Mouse (Mus musculus): ENCODE data around the gene Pik3ca. TPM values are rescaled to one million over a fixed set of nuclear protein-coding genes. Genes with fewer than 3 reads are reported as not detected.

Gene Pik3ca
- polyA plus RNA-seq (2014; fragmentation: Nextera tagmentation; extraction: Ambion mirVana), result 14.2 and 16.1 TPM in 2 replicates

DNA sequence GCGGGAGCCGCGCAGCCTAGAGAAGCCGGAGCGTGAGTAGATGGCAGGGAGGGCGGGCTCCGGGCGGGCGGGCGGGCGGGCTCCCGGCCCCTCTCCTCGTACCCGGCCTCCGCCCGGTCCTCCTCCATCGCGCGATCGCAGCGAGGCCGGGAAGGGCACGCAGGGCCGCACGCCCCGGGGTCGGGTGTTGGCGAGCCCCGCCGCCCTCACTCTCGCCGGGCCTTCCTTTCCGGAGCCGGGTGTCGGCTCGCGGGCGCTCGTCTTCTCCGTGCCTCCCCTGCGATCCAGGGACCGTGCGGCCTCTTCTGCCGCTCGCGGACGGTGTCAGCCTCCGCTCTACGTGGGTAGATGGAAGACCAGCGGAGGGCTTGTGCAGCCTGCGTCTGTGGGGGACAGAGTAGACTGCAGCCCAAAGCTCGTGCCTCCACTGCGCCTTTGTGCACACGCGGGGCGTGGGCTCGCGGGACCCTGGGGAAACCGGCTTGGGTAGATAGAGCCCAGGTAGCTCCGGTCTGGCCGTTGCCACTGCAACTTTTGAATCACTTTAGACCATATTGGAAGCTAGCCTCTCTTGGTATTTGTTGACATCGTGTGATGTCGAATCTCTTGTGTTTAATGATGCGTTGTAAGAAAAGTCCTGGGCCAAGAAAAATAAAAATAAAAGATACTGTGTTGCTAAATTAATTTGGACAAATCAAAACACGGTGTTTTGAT is at the start of gene Pik3ca:
Pik3ca (plus strand) TSS at position 211 of the 714 bp plus-strand sequence.
- Histone ChIP-seq H3K4me2 (ENCODE audit: low read depth, low read length, severe bottlenecking) (peak within 1 kb of the TSS; percentile 70), H3K4me3 (ENCODE audit: low read depth, low read length) (peak within 1 kb of the TSS; percentile 93), H3K9me3 (ENCODE audit: control insufficient read depth, low read length) (no peaks in the 10 kb centered on the region), H3K36me3 (ENCODE audit: control insufficient read depth, insufficient read depth, low read length) (no peaks in the 10 kb centered on the region), H3K27ac (ENCODE audit: low read depth, low read length) (peak within 1 kb of the TSS; percentile 94), H3K4me1 (replicated peaks; ENCODE audit: control insufficient read depth, insufficient read depth, low read length) (peaks cover 5% of the 10 kb centered on the region; the same call in 1 of the 2 replicates), H3K27me3 (ENCODE audit: control insufficient read depth, insufficient read depth, low read length) (no peaks in the 10 kb centered on the region), H3K9ac (ENCODE audit: low read length) (peak within 1 kb of the TSS; percentile 90)
- DNase-seq (ENCODE audit: low spot score) (peak; percentile 84), ATAC-seq (replicated peaks; ENCODE audit: low FRiP score) (peak; percentile 69)
- WGBS, result under 1% methylated on average over 39 of the region's 65 CpGs

GRCm38 (mm10) chr3:32347881-32348280 is 49.6 kb upstream of the Pik3ca start:
- WGBS, result 93% methylated on average over 6 of the region's 6 CpGs
- no peak overlapping the region for H3K9ac ChIP-seq (ENCODE audit: low read length)
- H3K9me3 ChIP-seq (ENCODE audit: control insufficient read depth, low read length), result no peaks in the 10 kb centered on the region
- H3K27ac ChIP-seq (ENCODE audit: low read depth, low read length), result no peak overlapping the region
- H3K4me1 ChIP-seq (replicated peaks; ENCODE audit: control insufficient read depth, insufficient read depth, low read length), result no peaks in the 10 kb centered on the region
- H3K27me3 ChIP-seq (ENCODE audit: control insufficient read depth, insufficient read depth, low read length), result no peaks in the 10 kb centered on the region
- no peak overlapping the region for H3K4me2 ChIP-seq (ENCODE audit: low read depth, low read length, severe bottlenecking)
- ATAC-seq (replicated peaks; ENCODE audit: low FRiP score) (no peak), DNase-seq (ENCODE audit: low spot score) (no peak)
- H3K4me3 ChIP-seq (ENCODE audit: low read depth, low read length), result no peak overlapping the region
- H3K36me3 ChIP-seq (ENCODE audit: control insufficient read depth, insufficient read depth, low read length), result no peaks in the 10 kb centered on the region

GRCm38 (mm10) chr3:32361221-32361620 is 36.2 kb upstream of the Pik3ca start:
- DNase-seq (ENCODE audit: low spot score), result peak; percentile 5
- no peak overlapping the region for H3K27ac ChIP-seq (ENCODE audit: low read depth, low read length)
- no peak for ATAC-seq (replicated peaks; ENCODE audit: low FRiP score)
- no peak overlapping the region for H3K4me3 ChIP-seq (ENCODE audit: low read depth, low read length)
- no peaks in the 10 kb centered on the region for H3K27me3 ChIP-seq (ENCODE audit: control insufficient read depth, insufficient read depth, low read length)
- H3K4me2 ChIP-seq (ENCODE audit: low read depth, low read length, severe bottlenecking), result no peak overlapping the region
- no peaks in the 10 kb centered on the region for H3K9me3 ChIP-seq (ENCODE audit: control insufficient read depth, low read length)
- 0 out of 2 replicates have a peak, but pooled peaks cover 3% of the 10 kb centered on the region for H3K4me1 ChIP-seq (replicated peaks; ENCODE audit: control insufficient read depth, insufficient read depth, low read length)
- no peak overlapping the region for H3K9ac ChIP-seq (ENCODE audit: low read length)
- H3K36me3 ChIP-seq (ENCODE audit: control insufficient read depth, insufficient read depth, low read length), result no peaks in the 10 kb centered on the region
- 63% methylated on average over 6 of the region's 6 CpGs for WGBS

DNA sequence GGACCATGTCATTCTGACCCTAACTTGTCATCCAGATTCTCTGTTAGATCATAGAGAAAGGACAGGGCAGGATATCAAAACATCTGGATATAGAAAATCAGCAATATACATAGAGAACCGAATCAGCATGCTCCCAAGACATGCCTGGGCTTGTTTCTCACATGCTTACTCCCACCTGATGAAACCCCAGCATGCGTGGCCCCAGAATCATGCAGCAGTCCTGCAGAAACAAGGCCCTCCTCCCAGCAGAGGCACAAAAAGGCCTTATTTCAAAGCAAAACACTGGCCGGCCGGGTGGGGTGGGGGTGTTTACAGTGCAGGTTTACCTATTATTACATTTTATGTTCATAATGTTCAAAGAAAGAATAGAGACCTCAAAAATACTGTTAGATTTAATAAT is 33.3 kb upstream of the Pik3ca start:
- DNase-seq (ENCODE audit: low spot score) (no peak), ATAC-seq (replicated peaks; ENCODE audit: low FRiP score) (no peak)
- WGBS, result 43% methylated on average over 4 of the region's 4 CpGs
- H3K4me1 ChIP-seq (replicated peaks; ENCODE audit: control insufficient read depth, insufficient read depth, low read length), result 0 out of 2 replicates have a peak, but pooled peaks cover 5% of the 10 kb centered on the region
- peak overlapping the region; percentile 6; the same call in 1 of the 2 replicates for H3K9ac ChIP-seq (ENCODE audit: low read length)
- H3K9me3 ChIP-seq (ENCODE audit: control insufficient read depth, low read length), result no peaks in the 10 kb centered on the region
- peak overlapping the region; percentile 89; the same call in 1 of the 2 replicates for H3K4me3 ChIP-seq (ENCODE audit: low read depth, low read length)
- H3K27me3 ChIP-seq (ENCODE audit: control insufficient read depth, insufficient read depth, low read length), result no peaks in the 10 kb centered on the region
- H3K36me3 ChIP-seq (ENCODE audit: control insufficient read depth, insufficient read depth, low read length), result no peaks in the 10 kb centered on the region
- no peak overlapping the region for H3K27ac ChIP-seq (ENCODE audit: low read depth, low read length)
- peak overlapping the region; percentile 72; the same call in 1 of the 2 replicates for H3K4me2 ChIP-seq (ENCODE audit: low read depth, low read length, severe bottlenecking)

GRCm38 (mm10) chr3:32364841-32365545 is 32.5 kb upstream of the Pik3ca start:
- Histone ChIP-seq H3K36me3 (ENCODE audit: control insufficient read depth, insufficient read depth, low read length) (no peaks in the 10 kb centered on the region), H3K9me3 (ENCODE audit: control insufficient read depth, low read length) (no peaks in the 10 kb centered on the region), H3K9ac (ENCODE audit: low read length) (peak overlapping the region; percentile 79), H3K4me1 (replicated peaks; ENCODE audit: control insufficient read depth, insufficient read depth, low read length) (0 out of 2 replicates have a peak, but pooled peaks cover 5% of the 10 kb centered on the region), H3K27me3 (ENCODE audit: control insufficient read depth, insufficient read depth, low read length) (no peaks in the 10 kb centered on the region), H3K4me2 (ENCODE audit: low read depth, low read length, severe bottlenecking) (peak overlapping the region; percentile 72), H3K27ac (ENCODE audit: low read depth, low read length) (peak overlapping the region; percentile 66), H3K4me3 (ENCODE audit: low read depth, low read length) (peak overlapping the region; percentile 89)
- peak; percentile 81 for DNase-seq (ENCODE audit: low spot score)
- peak; percentile 76 for ATAC-seq (replicated peaks; ENCODE audit: low FRiP score)
- WGBS, result under 1% methylated on average over 53 of the region's 54 CpGs

DNA sequence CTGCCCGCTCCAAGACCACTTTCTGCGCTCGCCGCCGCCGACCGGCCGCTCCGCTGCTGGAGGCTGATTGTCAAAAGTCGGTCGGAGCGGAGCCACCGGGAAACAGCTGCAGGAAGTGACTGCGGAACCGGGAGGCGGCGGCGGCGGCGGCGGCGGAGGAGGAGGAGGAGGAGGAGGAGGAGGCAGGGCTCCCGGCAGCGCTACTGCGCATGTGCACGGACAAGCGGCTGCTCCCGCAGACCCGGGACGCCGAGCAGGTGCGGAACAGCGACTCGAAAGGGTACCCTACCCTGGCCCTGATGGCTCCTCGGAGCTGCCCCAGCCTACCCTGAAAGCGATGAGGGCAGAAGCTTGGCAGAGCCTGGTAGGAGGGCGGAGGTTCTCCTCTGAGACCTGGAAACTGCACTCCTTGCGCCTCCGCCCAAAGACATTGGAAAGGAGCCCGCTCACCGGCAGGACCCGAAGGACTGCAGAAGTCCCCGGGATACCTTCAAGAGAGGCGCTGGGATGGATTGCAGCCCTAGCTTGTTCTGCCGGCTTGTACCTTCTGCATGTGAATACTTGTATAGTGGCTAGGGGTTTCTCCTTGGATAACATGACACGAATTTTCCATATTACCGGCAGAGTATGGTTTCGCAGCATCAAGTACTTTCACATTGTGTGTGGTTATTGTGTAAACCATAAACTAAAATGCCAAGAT is 31.8 kb upstream of the Pik3ca start, which contains the start of gene Zmat3:
Zmat3 (minus strand) TSS at position 469 of the 700 bp plus-strand sequence.
- Histone ChIP-seq H3K27ac (ENCODE audit: low read depth, low read length) (peak within 1 kb of the TSS; percentile 66), H3K4me3 (ENCODE audit: low read depth, low read length) (peak within 1 kb of the TSS; percentile 89), H3K4me2 (ENCODE audit: low read depth, low read length, severe bottlenecking) (peak within 1 kb of the TSS; percentile 72), H3K36me3 (ENCODE audit: control insufficient read depth, insufficient read depth, low read length) (no peaks in the 10 kb centered on the region), H3K9me3 (ENCODE audit: control insufficient read depth, low read length) (no peaks in the 10 kb centered on the region), H3K27me3 (ENCODE audit: control insufficient read depth, insufficient read depth, low read length) (no peaks in the 10 kb centered on the region), H3K9ac (ENCODE audit: low read length) (peak within 1 kb of the TSS; percentile 79), H3K4me1 (replicated peaks; ENCODE audit: control insufficient read depth, insufficient read depth, low read length) (0 out of 2 replicates have a peak, but pooled peaks cover 5% of the 10 kb centered on the region)
- ATAC-seq (replicated peaks; ENCODE audit: low FRiP score), result peak; percentile 86
- DNase-seq (ENCODE audit: low spot score), result peak; percentile 92
- 4% methylated on average over 35 of the region's 48 CpGs for WGBS

- no peak overlapping the region for H3K27ac ChIP-seq (ENCODE audit: low read depth, low read length)
Measured at GRCm38 (mm10) chr3:32366246-32366734, 31.2 kb upstream of the Pik3ca start.

GRCm38 (mm10) chr3:32367516-32367915 is 30.0 kb upstream of the Pik3ca start:
- Histone ChIP-seq H3K27ac (ENCODE audit: low read depth, low read length) (no peak overlapping the region), H3K9me3 (ENCODE audit: control insufficient read depth, low read length) (no peaks in the 10 kb centered on the region), H3K27me3 (ENCODE audit: control insufficient read depth, insufficient read depth, low read length) (no peaks in the 10 kb centered on the region), H3K9ac (ENCODE audit: low read length) (no peak overlapping the region), H3K4me3 (ENCODE audit: low read depth, low read length) (no peak overlapping the region), H3K36me3 (ENCODE audit: control insufficient read depth, insufficient read depth, low read length) (no peaks in the 10 kb centered on the region), H3K4me2 (ENCODE audit: low read depth, low read length, severe bottlenecking) (no peak overlapping the region), H3K4me1 (replicated peaks; ENCODE audit: control insufficient read depth, insufficient read depth, low read length) (0 out of 2 replicates have a peak, but pooled peaks cover 4% of the 10 kb centered on the region)
- ATAC-seq (replicated peaks; ENCODE audit: low FRiP score), result no peak
- WGBS, result 84% methylated on average over 1 of the region's 1 CpGs
- no peak for DNase-seq (ENCODE audit: low spot score)

More at GRCm38 (mm10) chr3:32366246-32366734, 31.2 kb upstream of the Pik3ca start:
- H3K4me2 ChIP-seq (ENCODE audit: low read depth, low read length, severe bottlenecking), result peak overlapping the region; percentile 72
- no peaks in the 10 kb centered on the region for H3K27me3 ChIP-seq (ENCODE audit: control insufficient read depth, insufficient read depth, low read length)
- peak overlapping the region; percentile 89 for H3K4me3 ChIP-seq (ENCODE audit: low read depth, low read length)
- H3K9me3 ChIP-seq (ENCODE audit: control insufficient read depth, low read length), result no peaks in the 10 kb centered on the region
- peak overlapping the region; percentile 79; the same call in 1 of the 2 replicates for H3K9ac ChIP-seq (ENCODE audit: low read length)
- WGBS, result 62% methylated on average over 17 of the region's 17 CpGs
- DNase-seq (ENCODE audit: low spot score) (peak; percentile 59), ATAC-seq (replicated peaks; ENCODE audit: low FRiP score) (peak; percentile 50)
- H3K36me3 ChIP-seq (ENCODE audit: control insufficient read depth, insufficient read depth, low read length), result no peaks in the 10 kb centered on the region
- H3K4me1 ChIP-seq (replicated peaks; ENCODE audit: control insufficient read depth, insufficient read depth, low read length), result 0 out of 2 replicates have a peak, but pooled peaks cover 4% of the 10 kb centered on the region

Measured in forebrain, embryonic 11.5 days (tissue).